In the genomic region with DNA sequence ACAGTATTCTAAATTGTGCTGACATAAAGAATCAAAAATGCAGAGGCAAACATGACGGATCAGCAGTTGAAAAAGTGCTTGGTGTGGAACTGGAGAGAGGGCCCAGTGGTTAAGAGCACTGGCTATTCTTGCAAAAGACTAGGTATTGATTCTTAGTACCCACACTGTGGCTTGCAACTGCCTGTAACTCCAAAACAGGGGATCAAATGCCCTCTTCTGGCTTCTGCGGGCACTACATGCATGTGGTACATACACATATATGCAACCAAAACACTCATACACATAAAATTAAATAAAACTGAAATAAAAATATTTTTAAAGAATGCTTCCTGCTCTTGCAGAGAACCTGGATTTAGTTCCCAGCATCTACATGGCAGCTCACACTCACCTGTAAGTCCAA, we compare ENCODE assay signal across 14 mouse cellular contexts.
"Had no signal": no experiment of that assay in that cellular context is flagged by ENCODE, and none has a peak within 500 bp of the region (broad histone marks: within the 10 kb centered on the region; RNA-seq: fewer than 3 reads in every experiment).

No protein-coding gene starts in this region.

- ATAC-seq: liver, postnatal 0 days; midbrain, embryonic 16.5 days had no signal

- H3K27me3 ChIP-seq: liver, embryonic 13.5 days; megakaryocyte, embryonic 14.5 days; stomach, embryonic 15.5 days had no signal

- H3K36me3 ChIP-seq: limb, embryonic 12.5 days; liver, embryonic 13.5 days; stomach, embryonic 15.5 days had no signal

- H3K9ac ChIP-seq: limb, embryonic 12.5 days; liver, embryonic 13.5 days; liver, postnatal 0 days; stomach, embryonic 15.5 days had no signal

- H3K4me2 ChIP-seq: limb, embryonic 12.5 days; liver, embryonic 13.5 days; midbrain, embryonic 11.5 days; stomach, embryonic 15.5 days had no signal

- H3K27ac ChIP-seq: limb, embryonic 12.5 days; liver, embryonic 13.5 days; macrophage; stomach, embryonic 15.5 days had no signal

- H3K4me1 ChIP-seq: liver, embryonic 13.5 days; stomach, embryonic 15.5 days had no signal

- H3K9me3 ChIP-seq: megakaryocyte, embryonic 14.5 days; stomach, embryonic 15.5 days had no signal

- H3K4me3 ChIP-seq: limb, embryonic 12.5 days; liver, embryonic 13.5 days; megakaryocyte, embryonic 14.5 days; stomach, embryonic 15.5 days had no signal

- DNase-seq: kidney, adult 8-10 months; kidney, postnatal 25 days; layer of hippocampus, adult 9-11 months; liver; liver, embryonic 13.5 days; liver, postnatal 0 days; right cerebral cortex, postnatal 14 days; thymus, postnatal 4 days had no signal
